Mouse (Mus musculus) gastrocnemius, postnatal 4 days (tissue): ENCODE data around the gene Nmnat3. TPM values are rescaled to one million over a fixed set of nuclear protein-coding genes. Genes with fewer than 3 reads are reported as not detected.

Experiments used
- DNase-seq, 2 experiments: peaks; one replicate each; pipeline ENCODE4 v3.0.0; 2021 to 2022; ENCODE audit warnings: low spot score in 2 of 2, mixed read lengths in 2 of 2
- total RNA-seq, 2 experiments: library from RNA; stranded (reverse); gene quantifications; 2 replicates each; pipeline ENCODE4 v1.2.3; 2021

Nmnat3 gene
- total RNA-seq, 2 experiments from 2014 or later: 5.8 to 7.3 TPM

DNA sequence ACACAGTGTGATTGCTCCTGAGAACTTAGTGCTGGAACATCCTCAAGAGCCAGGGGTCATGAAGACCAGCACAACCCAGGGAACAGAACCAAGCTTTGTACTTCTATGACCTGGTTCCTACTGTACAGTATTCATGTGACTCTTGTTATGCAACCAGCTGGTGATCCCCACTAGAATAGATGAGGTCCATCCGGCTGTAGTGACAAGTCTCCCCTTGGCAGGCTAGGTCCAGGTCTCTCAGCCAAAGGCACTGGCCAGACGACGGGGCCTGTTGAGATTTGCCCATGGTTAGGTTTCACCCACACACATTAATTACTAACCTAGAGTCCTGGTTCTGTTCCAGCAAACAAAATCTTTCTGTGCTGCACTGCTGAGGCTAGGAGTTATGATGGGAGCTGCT lies 131.1 kb downstream of the Nmnat3 start:
- DNase-seq: no peak

DNA sequence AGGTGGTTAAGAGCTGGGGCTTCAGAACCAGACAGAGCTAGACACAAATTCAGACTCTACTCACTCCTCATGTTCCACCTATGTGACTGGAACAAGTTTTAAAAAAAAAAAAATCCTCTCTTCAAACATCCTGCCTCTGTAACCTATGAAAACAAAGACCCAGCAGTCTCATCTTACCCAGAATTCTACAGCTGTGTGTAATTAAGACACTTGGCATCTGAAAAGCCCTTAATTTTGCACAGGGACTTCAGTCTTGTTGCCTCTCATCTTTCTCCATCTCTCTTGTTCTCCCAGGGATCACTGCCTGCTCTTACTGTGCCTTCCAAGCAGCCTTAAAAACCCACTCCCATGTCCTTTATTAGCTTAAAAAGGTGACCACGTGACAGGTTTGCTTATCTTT lies 133.4 kb downstream of the Nmnat3 start:
- DNase-seq: no peak

DNA sequence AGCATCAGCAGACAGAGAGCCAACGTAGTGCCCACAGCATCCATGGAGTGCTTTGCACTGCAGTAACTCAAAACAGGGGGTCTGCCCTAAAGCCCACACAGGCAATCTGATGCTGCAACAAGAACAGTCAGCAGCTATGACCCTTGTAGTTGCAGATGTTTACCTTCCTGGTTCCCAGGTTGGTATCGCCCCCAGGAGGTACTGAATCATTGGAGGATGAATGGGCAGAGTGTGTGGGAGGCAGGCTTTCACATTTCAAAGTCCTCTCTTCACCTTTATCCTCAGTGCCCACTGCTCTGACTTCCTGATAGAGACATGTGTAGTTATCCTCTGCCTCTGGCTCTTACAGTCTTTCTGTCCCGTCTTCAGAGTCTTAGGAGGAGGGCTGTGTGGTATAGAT lies 134.7 kb downstream of the Nmnat3 start:
- DNase-seq: no peak

DNA sequence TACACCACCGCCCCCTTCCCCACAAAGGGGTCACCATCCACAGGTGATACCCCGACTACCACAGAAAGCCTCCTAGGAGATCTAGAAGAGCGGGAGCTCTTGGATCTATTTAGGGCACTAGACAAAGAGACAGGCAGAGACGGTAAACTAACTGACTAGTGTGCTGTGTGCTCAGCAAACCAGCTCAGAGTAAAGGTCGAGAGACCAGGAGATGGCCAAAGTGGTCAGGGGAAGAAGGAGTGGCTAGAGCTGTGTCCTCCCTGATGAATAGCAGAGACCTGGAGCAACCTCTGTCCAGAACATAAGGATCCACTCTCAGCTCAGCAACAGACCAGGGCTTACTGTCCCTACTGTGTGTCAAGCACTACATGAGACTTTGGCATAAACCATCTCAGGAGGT lies 135.4 kb downstream of the Nmnat3 start, which contains the start of gene Rbp1:
Gene Rbp1, plus strand, starts transcription at position 306 of the 400 bp plus-strand sequence.
- no peak for DNase-seq

DNA sequence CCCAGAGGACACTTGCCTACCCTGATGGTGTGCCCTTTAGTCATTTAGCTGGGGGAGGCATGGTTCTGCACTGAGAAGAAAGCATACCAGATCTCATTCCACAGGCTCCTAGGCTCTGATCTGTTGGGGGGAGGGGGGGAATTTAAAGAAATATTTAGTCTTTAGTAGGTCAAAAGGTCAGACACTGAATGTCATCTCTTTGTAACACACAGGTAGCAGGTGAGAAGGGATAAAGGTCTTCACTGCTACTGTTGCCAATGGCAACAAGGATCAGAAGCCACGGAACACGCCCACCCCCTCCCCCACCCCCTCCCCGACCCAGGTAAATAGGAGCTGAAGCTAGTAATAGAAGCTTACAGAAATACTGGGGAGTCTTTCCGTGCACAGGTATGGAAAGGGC lies 136.5 kb downstream of the Nmnat3 start:
- DNase-seq: no peak

DNA sequence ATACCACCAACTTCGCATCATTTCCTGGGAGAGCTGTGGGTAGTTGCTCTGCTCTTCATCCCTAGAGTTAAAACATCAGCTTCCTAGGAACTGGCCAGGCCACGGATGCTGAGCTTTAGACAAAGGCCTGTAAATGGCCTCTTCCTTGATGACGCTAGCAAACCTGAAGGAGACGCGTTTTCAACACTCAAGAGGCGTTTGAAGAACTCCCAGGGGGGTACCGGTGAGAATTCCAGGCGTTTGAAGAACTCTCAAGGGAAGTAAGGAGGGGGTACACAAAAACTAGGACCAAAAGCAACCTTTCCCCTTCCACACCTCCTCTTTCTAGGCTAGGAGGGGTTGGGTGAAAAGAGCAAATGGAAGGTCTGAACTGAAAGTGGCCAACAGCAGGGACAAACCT lies 137.1 kb downstream of the Nmnat3 start:
- DNase-seq: no peak

DNA sequence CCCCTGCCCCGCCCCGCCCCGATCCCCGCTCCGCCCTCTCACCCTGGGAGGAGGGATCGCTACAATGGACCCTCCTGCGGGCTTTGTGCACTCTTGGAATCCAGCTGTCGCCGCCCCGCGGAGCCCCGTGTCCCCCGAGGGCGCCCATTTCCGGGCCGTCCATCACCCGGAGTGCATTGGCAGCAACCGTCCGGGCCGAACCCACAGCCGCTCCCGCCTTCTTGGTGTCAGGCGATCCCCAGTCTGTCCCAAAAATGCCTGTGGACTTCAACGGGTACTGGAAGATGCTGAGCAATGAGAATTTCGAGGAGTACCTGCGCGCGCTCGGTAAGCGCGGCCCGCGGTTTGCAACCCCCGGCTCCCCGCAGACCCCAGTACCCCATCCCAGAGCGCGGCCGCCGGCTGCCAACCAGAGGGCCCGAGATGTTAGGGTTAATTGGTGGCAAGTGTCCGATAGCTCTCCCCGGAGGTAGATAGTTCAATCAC lies 137.5 kb downstream of the Nmnat3 start:
- DNase-seq: peak in 1 of 2 experiments; percentile 51

DNA sequence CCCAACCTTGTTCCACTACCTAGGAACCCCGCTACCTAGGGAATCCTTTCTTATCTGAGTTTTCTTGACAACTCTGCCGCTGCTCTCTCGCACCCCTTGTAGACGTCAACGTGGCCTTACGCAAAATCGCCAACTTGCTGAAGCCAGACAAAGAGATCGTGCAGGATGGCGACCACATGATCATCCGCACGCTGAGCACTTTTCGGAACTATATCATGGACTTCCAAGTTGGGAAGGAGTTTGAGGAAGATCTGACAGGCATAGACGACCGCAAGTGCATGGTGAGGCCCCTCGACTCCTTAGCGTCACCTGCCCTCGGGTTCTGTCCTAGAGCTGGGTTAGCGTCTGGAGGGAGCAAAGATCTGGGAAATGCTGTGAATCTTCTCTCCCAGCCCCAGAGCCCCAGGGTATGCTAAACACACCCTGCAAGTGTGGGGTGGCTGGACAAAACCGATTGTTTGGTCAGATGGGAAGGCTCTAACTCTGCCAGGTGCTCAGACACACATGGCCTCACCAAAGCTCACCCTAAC lies 138.2 kb downstream of the Nmnat3 start:
- DNase-seq: no peak

DNA sequence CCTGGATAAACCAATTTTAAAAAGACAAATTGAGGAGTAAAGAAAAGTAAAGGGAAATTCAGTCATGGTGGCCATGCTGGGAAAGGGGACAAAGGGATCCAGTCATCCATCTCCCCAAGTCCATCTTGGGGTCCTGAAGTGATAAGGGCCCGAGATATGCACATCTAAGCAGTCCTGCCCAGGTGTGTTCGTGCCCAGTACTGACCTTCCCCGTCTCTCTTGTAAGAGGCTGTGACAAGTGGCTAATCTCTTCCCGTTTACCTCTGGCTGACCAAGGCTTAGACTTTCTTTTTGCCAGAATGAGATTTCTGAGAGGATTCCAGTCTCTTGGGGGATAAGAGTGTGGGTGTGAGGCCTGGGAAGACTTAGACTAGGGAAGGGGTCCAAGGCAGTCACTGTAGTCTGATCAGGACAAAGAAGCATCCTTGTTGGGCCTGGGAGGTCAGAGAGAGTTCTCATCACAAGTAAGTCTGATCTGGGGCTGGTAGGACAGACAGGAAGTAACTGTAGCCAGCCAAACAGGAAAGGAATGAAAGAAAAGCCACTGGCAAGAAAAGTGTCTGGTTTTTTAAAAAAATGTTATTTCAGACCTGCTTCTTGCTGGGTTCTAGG lies 140.8 kb downstream of the Nmnat3 start:
- no peak for DNase-seq

DNA sequence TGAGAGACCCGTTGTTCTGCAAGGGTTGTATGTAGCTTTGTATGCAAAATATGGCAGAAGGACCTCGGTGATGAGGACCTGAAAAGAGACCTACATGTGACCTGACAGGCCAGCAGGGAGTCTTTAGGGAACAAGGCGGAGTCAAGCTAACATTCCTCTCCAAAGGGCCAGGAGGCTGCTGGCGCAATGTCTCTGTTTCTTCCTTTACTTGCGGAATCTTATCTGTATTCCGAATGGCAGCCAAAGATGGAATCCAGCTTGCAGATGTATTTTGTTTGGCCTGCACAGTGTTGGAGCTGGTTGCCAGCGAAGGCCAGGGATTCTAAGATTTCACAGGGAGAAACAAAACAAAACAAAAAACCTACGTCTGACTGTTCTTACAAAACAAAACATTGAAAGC lies 141.5 kb downstream of the Nmnat3 start:
- peak in 1 of 2 experiments; percentile 32 for DNase-seq

DNA sequence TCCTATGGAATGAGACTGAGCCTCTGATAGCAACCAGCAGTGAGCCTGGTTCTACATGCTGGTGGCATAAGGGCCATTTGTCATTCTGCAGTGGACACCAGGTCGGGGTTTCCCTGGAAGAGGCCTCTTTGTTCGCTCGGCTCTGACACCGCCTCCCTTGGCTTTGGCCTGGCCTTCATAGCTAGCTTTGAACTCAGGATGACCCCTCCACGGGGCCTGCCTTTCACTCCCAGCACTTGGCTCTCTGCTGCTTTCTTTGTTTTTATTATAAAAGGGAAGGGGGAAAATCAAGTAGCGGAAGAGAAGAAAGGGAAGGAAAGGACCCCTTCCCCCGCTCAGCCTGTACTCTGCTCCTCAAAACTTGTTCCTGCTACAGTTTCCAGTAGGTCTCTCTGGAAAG lies 142.6 kb downstream of the Nmnat3 start:
- peak in 1 of 2 experiments; percentile 20 for DNase-seq

DNA sequence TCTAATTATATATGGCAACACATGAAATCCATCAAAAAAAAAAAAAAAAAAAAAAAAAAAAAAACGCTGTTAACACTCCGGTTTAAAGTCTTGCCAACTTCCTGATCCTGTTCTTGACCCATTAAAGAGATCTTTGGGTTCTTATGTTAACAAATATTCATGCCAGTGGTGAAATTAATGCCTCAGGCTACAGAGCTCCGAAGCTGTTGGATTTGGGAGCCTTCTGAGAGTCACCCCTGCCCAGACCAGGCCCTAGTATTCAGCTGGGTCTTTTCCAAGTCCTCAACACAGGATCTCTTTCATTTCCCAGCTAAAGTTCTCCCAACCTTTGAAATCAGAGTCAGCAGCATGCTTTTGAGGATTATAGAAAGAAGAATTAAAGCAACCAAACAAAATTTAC lies 143.3 kb downstream of the Nmnat3 start:
- DNase-seq: no peak

DNA sequence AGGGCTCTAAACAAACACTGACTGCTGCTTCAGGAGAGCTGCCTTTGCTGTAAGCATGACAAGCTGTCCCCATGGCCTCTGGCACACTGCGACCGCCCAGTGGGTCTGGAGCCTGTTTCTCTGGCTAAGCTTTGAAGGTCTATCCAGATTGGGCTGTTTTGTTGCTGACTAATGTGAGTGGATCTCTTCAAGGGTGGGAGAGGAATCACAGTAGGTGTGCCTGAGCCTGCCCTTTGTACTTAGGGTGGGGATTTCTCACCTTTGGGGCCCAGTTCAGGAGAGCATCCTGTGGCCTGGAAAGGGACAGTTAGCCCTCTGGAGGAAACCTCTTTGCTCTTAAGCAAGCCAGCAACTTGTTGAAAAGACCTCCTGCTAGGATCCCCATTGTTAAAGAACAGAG lies 145.8 kb downstream of the Nmnat3 start:
- DNase-seq: no peak

DNA sequence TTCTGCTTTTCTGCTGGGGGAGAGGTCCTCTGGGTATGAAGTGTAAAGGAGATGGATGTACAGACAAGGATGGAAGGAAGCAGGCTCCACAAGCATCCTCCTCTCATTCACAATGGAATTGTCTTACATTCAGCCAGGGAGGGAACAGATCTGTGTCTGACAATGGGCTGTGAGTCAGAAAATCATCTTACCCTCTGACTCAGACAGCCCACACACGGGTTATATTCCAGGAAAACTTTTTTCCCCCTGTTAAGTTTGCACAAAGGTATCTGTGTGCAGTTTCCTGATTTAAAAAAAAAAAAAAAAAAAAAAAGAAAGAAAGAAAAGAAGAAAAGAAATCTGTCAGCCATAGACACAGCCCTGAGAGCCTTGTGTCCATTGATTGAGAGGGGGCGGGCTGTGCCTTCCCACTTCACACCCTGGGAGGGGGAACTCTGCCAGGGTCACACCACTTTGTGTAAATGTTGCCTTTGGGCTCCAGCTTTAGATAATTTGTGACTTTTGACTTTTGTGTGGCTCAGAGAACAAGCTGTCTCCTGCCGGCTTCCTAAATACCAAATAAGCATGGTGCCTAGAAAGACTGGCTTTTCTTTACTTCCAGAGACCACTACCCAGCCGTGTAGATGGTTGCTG lies 146.8 kb downstream of the Nmnat3 start:
- no peak for DNase-seq

DNA sequence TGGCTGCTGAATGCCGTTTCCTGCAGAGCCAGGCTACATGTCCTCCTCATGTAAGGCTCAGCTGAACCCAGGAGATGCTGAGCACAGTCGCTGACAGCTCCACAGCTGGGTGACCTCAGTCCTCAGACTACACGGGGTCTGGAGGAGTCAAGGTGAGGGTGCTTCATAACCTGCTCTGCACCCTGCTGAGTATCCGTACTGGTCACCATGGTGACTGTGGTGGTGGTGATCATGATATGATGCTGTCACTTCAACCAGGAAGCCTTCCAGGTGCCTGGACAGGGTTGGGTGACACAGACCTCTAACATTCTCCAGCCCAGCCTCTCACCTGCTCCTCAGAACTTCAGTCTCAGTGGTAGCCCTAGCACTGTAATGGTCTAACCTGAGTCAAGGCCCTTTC lies 150.6 kb downstream of the Nmnat3 start:
- DNase-seq: no peak

DNA sequence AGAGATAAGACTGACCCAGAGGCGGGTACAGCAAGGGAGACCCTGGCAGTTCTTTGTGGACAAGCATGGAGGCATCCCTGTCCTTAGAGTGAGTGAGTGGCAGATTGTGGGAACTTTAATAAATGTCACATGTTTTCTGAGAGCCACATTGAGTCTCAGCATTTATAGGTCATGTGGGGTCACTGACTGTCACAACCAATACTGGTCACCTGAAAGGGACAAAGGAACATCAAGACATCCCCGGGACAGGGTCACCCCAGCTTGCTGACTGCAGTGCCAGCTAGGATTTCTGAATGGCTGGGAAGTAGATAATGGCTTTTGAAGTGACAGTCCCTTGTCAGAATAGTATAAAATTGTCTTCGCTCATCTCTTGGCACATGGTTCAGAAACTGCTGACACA lies 151.9 kb downstream of the Nmnat3 start:
- DNase-seq: no peak

DNA sequence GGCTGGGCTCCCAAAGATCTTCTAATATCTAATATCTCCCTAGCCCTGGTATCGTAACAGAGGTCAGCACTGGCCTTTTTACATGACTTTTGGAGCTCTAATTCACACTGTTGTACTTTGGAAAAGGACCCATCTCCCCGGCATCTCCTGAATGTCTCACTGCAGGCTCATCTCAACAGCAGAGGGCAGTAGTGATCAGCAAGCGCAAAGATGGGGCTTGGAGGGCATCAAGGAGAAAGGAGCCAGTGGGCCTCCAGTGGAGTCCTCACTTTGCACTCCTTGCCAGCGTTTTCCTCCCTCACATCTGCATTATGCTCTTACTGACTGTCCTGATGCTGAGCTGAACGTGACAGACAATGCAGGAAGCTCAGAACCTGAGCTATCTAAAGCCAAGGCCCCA lies 155.4 kb downstream of the Nmnat3 start:
- DNase-seq: peak in 1 of 2 experiments; percentile 26

DNA sequence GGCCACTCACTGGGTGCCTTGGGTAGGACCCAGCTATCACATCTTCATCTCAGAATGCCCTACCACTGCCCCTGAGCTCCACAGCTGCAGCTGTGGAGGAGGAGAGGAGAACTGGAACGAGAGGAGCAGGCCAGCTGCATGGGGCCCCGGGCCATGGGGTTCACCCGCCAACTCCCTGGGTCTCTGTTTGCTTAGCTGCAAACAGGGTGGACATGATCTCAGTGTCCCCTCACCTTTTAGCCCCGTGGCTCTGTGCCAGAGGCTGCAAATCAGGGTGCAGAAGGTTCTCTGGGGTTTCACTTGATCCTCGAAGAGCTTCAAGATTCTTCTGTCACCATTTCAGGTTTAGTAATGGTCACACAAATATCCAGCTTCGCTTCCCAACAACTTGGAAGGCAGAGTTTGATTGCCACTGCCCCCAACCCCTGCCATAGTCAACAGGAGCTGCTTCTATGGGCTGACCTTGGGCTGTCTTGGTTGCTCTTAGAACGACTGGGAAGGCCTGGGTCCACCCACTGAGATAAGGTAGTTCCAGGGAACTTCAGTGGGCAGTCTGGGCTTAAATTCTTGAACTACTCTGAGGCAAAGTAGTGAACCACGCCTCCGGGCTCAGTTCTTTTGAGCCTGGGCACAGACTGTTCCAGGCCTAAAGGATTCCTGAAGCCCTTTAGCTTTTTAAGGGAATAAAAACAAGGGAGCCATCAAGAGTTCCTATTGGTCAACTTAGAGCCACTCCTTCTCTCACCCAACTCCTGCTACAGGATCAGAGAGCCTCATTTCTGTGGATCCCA lies 158.3 kb downstream of the Nmnat3 start:
- DNase-seq: no peak

DNA sequence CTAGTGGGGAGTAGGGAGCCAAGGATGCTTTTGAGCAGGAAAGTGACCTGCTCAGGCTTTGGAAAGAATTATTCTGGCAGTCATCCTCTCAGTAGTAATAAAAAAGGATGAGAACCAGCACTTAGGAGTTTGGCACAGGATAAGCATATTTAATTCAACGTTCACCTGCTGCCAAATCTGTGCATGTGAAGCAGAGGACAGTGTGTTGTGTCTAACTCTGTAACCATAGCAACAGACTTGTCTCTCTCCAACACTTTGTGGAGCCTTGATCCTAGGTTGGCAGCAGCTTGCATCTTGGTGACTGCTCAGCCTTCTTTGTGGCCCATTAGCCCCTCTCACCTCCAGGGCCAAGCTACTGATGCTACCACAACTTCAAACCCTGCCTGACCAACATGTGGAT lies 163.7 kb downstream of the Nmnat3 start:
- no peak for DNase-seq

DNA sequence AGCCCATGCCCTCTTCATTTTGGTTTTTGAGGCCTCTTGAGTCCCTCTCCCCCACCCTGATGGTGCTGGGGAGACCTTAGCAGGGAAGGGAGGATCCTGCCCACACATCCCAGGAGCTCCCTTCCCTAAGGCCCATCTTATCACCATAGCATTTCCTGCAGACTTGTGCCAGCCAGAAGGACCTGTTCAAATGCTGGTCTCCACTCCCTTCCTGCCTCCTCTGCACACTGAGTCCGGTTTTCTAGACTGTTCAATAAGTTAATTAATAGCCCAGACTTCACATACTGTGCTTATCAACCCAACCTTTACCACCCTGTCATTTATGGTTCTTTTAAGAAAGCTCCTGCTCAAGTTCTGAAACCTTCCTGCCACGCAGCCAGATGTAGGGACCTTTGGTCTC lies 179.5 kb downstream of the Nmnat3 start:
- DNase-seq: no peak
